22 mouse cellular contexts compared by ENCODE assay signal in the genomic region with DNA sequence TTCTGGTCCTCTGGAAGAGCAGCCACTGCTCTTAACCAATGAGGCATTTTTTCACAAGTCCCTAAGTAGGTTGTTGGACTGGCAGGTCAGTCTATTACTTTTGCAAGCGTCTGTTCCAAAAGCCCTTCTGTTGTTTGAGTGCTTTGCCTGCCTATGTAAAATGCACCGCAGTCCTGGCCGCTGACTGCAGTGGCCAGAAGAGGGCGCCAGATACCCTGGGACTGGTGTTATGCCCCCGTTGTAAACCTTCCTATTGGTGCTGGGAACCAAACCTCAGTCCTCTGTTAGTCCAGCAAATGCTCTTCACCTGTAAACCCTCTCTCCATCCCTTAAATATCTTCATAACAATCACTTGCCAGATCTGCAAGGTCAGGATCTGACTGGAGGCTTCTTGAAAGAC. TPM values are rescaled to one million over a fixed set of nuclear protein-coding genes. Genes with fewer than 3 reads are reported as not detected.
DNase-seq lines count a peak whose midpoint lies in the region; ATAC-seq and TF ChIP-seq lines count a peak whose summit lies in the region.
"Had no signal": no experiment of that assay in that cellular context is flagged by ENCODE, and none has a peak within 500 bp of the region (broad histone marks: within the 10 kb centered on the region; RNA-seq: fewer than 3 reads in every experiment).

No protein-coding gene starts in this region.

- no peaks in the 10 kb centered on the region for H3K4me1 ChIP-seq in ES-Bruce4 (ENCODE audit: control insufficient read depth, insufficient read depth, low read length)
- H3K4me1 ChIP-seq in stomach, postnatal 0 days (replicated peaks; ENCODE audit: control insufficient read depth, insufficient read depth) = no peaks in the 10 kb centered on the region
- no peaks in the 10 kb centered on the region for H3K4me1 ChIP-seq in forebrain, postnatal 0 days (ENCODE audit: insufficient read depth)

- no peak for TF ChIP-seq EP300 in ES-Bruce4 (IDR thresholded peaks at IDR 0.05; ENCODE audit: insufficient read depth, low read depth, low read length)
- no peak for TF ChIP-seq EP300 in stomach, postnatal 0 days (optimal IDR thresholded peaks at IDR 0.05)

- no peak overlapping the region for H3K4me2 ChIP-seq in stomach, postnatal 0 days (replicated peaks; ENCODE audit: low read depth)
- no peak overlapping the region for H3K4me2 ChIP-seq in forebrain, postnatal 0 days (ENCODE audit: low read depth)
- H3K4me2 ChIP-seq: forebrain, embryonic 13.5 days; heart, embryonic 12.5 days; liver, embryonic 15.5 days had no signal

- ATAC-seq in stomach, postnatal 0 days (ENCODE audit: low FRiP score, low TSS enrichment) = no peak
- no peak for ATAC-seq in forebrain, postnatal 0 days
- ATAC-seq: forebrain, embryonic 13.5 days; hindbrain, embryonic 16.5 days had no signal

- 80% methylated on average over 5 of the region's 5 CpGs for WGBS in stomach, postnatal 0 days
- 83% methylated on average over 5 of the region's 5 CpGs for WGBS in forebrain, postnatal 0 days

- H3K4me3 ChIP-seq in layer of hippocampus, adult 2 months = no peak overlapping the region
- no peak overlapping the region for H3K4me3 ChIP-seq in ES-Bruce4 (ENCODE audit: low read depth, low read length)
- no peak overlapping the region for H3K4me3 ChIP-seq in stomach, postnatal 0 days (ENCODE audit: low read depth, low read length)
- H3K4me3 ChIP-seq in forebrain, postnatal 0 days (ENCODE audit: low read depth, low read length) = no peak overlapping the region
- H3K4me3 ChIP-seq: forebrain, embryonic 13.5 days; heart, embryonic 12.5 days; liver, embryonic 15.5 days had no signal

- DNase-seq in layer of hippocampus, adult 2 months (ENCODE audit: low spot score in 2 of 2) = no peak
- no peak for DNase-seq in layer of hippocampus, postnatal 14 days (ENCODE audit: low spot score in 2 of 2)
- peak; percentile 38 for DNase-seq in B cell, adult 2 months
- no peak for DNase-seq in stomach, postnatal 0 days (ENCODE audit: low spot score)
- no peak for DNase-seq in forebrain, postnatal 0 days
- DNase-seq in cerebellum, postnatal 14 days = no peak
- DNase-seq: adrenal gland, adult 8-10 months; cerebellum, postnatal 36 days; heart, postnatal 36 days; kidney, adult 8-10 months; left cerebral cortex, postnatal 4 days; lung, postnatal 14 days; right cerebral cortex, postnatal 25 days; thymus, adult 2 months had no signal

- no peaks in the 10 kb centered on the region for H3K27me3 ChIP-seq in ES-Bruce4 (ENCODE audit: control insufficient read depth, insufficient read depth, low read length, poor library complexity, severe bottlenecking)
- no peaks in the 10 kb centered on the region for H3K27me3 ChIP-seq in stomach, postnatal 0 days (ENCODE audit: control insufficient read depth, insufficient read depth, low read length)
- H3K27me3 ChIP-seq in forebrain, postnatal 0 days (ENCODE audit: insufficient read depth, low read length) = no peaks in the 10 kb centered on the region
- H3K27me3 ChIP-seq: forebrain, embryonic 13.5 days; heart, embryonic 12.5 days had no signal

- peak; percentile 52 for TF ChIP-seq CTCF in layer of hippocampus, adult 2 months (conservative IDR thresholded peaks at IDR 0.05)
- peak; percentile 75 for TF ChIP-seq CTCF in ES-Bruce4 (IDR thresholded peaks at IDR 0.05; ENCODE audit: low read depth, low read length)
- TF ChIP-seq CTCF in stomach, postnatal 0 days (IDR thresholded peaks at IDR 0.05; ENCODE audit: low read depth) = peak; percentile 25; the same call in 1 of the 2 replicates
- no peak; the same call in 1 of the 2 replicates for TF ChIP-seq CTCF in forebrain, postnatal 0 days (IDR thresholded peaks at IDR 0.05; ENCODE audit: low read depth)

- no peaks in the 10 kb centered on the region for H3K36me3 ChIP-seq in ES-Bruce4 (ENCODE audit: control insufficient read depth, insufficient read depth, low read length, poor library complexity, severe bottlenecking)
- H3K36me3 ChIP-seq in stomach, postnatal 0 days (ENCODE audit: control insufficient read depth, insufficient read depth, low read length) = no peaks in the 10 kb centered on the region
- no peaks in the 10 kb centered on the region for H3K36me3 ChIP-seq in forebrain, postnatal 0 days (ENCODE audit: insufficient read depth)
- H3K36me3 ChIP-seq: heart, embryonic 12.5 days; liver, embryonic 15.5 days had no signal

- H3K9me3 ChIP-seq in ES-Bruce4 (replicated peaks; ENCODE audit: control insufficient read depth, insufficient read depth, low read length, poor library complexity, severe bottlenecking) = no peaks in the 10 kb centered on the region
- H3K9me3 ChIP-seq in stomach, postnatal 0 days (ENCODE audit: control insufficient read depth, low read length) = no peaks in the 10 kb centered on the region
- no peaks in the 10 kb centered on the region for H3K9me3 ChIP-seq in forebrain, postnatal 0 days (ENCODE audit: low read length)
- H3K9me3 ChIP-seq: forebrain, embryonic 13.5 days; liver, embryonic 15.5 days had no signal

- H3K9ac ChIP-seq in ES-Bruce4 (ENCODE audit: low read depth, poor library complexity, severe bottlenecking) = no peak overlapping the region
- H3K9ac ChIP-seq in stomach, postnatal 0 days (ENCODE audit: low read length) = no peak overlapping the region
- no peak overlapping the region for H3K9ac ChIP-seq in forebrain, postnatal 0 days
- H3K9ac ChIP-seq: forebrain, embryonic 13.5 days; heart, embryonic 12.5 days; liver, embryonic 15.5 days had no signal

- no peak for TF ChIP-seq POLR2A in ES-Bruce4 (IDR thresholded peaks at IDR 0.05; ENCODE audit: insufficient read depth, low read length)

- H3K27ac ChIP-seq in layer of hippocampus, adult 2 months = no peak overlapping the region
- H3K27ac ChIP-seq in ES-Bruce4 (ENCODE audit: insufficient read depth, low read length) = no peak overlapping the region
- H3K27ac ChIP-seq in stomach, postnatal 0 days (replicated peaks) = no peak overlapping the region
- H3K27ac ChIP-seq in forebrain, postnatal 0 days (ENCODE audit: low read depth, low read length) = no peak overlapping the region
- H3K27ac ChIP-seq: forebrain, embryonic 13.5 days; liver, embryonic 15.5 days had no signal

RNA-seq across cellular contexts. Expression of a gene that starts 4.9 kb away (rescaled TPM):
- not detected for total RNA-seq in layer of hippocampus, adult 2 months (2021)
- under 1 TPM; 0.62 to 0.79 TPM for total RNA-seq in layer of hippocampus, postnatal 14 days (2021)
- not detected in 2 replicates for polyA plus RNA-seq in ES-Bruce4 (2011; ENCODE audit: insufficient read depth, insufficient read length, low read depth, missing spikeins)
- 0.41 TPM in 1 of 2 replicates, not detected in the other for polyA plus RNA-seq in stomach, postnatal 0 days (2015; fragmentation: Nextera tagmentation; extraction: Ambion mirVana)
- total RNA-seq in forebrain, postnatal 0 days (2014; rRNA removed) = 0.23 TPM in 1 of 2 replicates, not detected in the other
- 1.1 and 1.5 TPM in 2 replicates for polyA plus RNA-seq in forebrain, postnatal 0 days (2015; fragmentation: Nextera tagmentation; extraction: Ambion mirVana)
- total RNA-seq: adrenal gland, adult 8-10 months; heart, postnatal 36 days; left cerebral cortex, postnatal 4 days; megakaryocyte-erythroid progenitor cell, adult 5-6 weeks had no signal
- polyA plus RNA-seq: heart, embryonic 12.5 days; large intestine, adult 2 months; liver, embryonic 15.5 days; neural tube, embryonic 11.5 days had no signal

RNA-seq across cellular contexts. Expression of a gene that starts 16.5 kb away (rescaled TPM):
- 10 to 100 TPM; 17.8 to 19.6 TPM for total RNA-seq in layer of hippocampus, adult 2 months (2021)
- 10 to 100 TPM; 20.1 to 20.3 TPM for total RNA-seq in layer of hippocampus, postnatal 14 days (2021)
- 8.9 and 9.1 TPM in 2 replicates for polyA plus RNA-seq in ES-Bruce4 (2011; ENCODE audit: insufficient read depth, insufficient read length, low read depth, missing spikeins)
- 8.0 and 9.1 TPM in 2 replicates for polyA plus RNA-seq in stomach, postnatal 0 days (2015; fragmentation: Nextera tagmentation; extraction: Ambion mirVana)
- total RNA-seq in forebrain, postnatal 0 days (2014; rRNA removed) = 18.0 and 18.1 TPM in 2 replicates
- 21.2 and 22.2 TPM in 2 replicates for polyA plus RNA-seq in forebrain, postnatal 0 days (2015; fragmentation: Nextera tagmentation; extraction: Ambion mirVana)

RNA-seq across cellular contexts. Expression of a gene that starts 36.9 kb away (rescaled TPM):
- total RNA-seq in layer of hippocampus, adult 2 months (2021) = 10 to 100 TPM; 11.0 to 13.5 TPM
- 10 to 100 TPM; 15.1 to 16.2 TPM for total RNA-seq in layer of hippocampus, postnatal 14 days (2021)
- polyA plus RNA-seq in ES-Bruce4 (2011; ENCODE audit: insufficient read depth, insufficient read length, low read depth, missing spikeins) = 12.7 and 13.3 TPM in 2 replicates
- 29.6 TPM in 2 replicates for polyA plus RNA-seq in stomach, postnatal 0 days (2015; fragmentation: Nextera tagmentation; extraction: Ambion mirVana)
- 13.8 and 19.4 TPM in 2 replicates for total RNA-seq in forebrain, postnatal 0 days (2014; rRNA removed)
- polyA plus RNA-seq in forebrain, postnatal 0 days (2015; fragmentation: Nextera tagmentation; extraction: Ambion mirVana) = 10.7 and 14.4 TPM in 2 replicates

Comparison
In these comparisons a context has a peak if more than half of its experiments do, and no peak if none do; other contexts are left out.
1. DNase-seq: peak in B cell, adult 2 months (2 of 2); none in layer of hippocampus, adult 2 months (0 of 2), layer of hippocampus, postnatal 14 days (0 of 2), stomach, postnatal 0 days (single experiment), forebrain, postnatal 0 days (single experiment) and cerebellum, postnatal 14 days (0 of 2).